Comparison of ENCODE assay signal across 13 mouse cellular contexts in genomic region chr6:94677448-94677847, GRCm38 (mm10). TPM values are rescaled to one million over a fixed set of nuclear protein-coding genes. Genes with fewer than 3 reads are reported as not detected.
DNase-seq lines count a peak whose midpoint lies in the region; ATAC-seq lines count a peak whose summit lies in the region.
"Had no signal": no experiment of that assay in that cellular context is flagged by ENCODE, and none has a peak within 500 bp of the region (broad histone marks: within the 10 kb centered on the region; RNA-seq: fewer than 3 reads in every experiment).

No protein-coding gene starts in this region.

- H3K4me2 ChIP-seq in heart, embryonic 12.5 days, result peak overlapping the region; percentile 27
- peak overlapping the region; percentile 23; the same call in 1 of the 2 replicates for H3K4me2 ChIP-seq in liver, embryonic 13.5 days
- peak overlapping the region; percentile 34 for H3K4me2 ChIP-seq in intestine, embryonic 14.5 days (ENCODE audit: low read length)
- H3K4me2 ChIP-seq in limb, embryonic 15.5 days, result peak overlapping the region; percentile 17
- H3K4me2 ChIP-seq: midbrain, embryonic 15.5 days had no signal

- intact Hi-C loops in heart, postnatal 14 days (cut with DNase I), result no loop called here

- no peak for DNase-seq in heart, postnatal 14 days
- no peak for DNase-seq in liver, embryonic 13.5 days
- DNase-seq in liver, result no peak
- DNase-seq in intestine, embryonic 14.5 days (ENCODE audit: low spot score), result no peak
- no peak for DNase-seq in urinary bladder, postnatal 14 days (ENCODE audit: low spot score)
- no peak for DNase-seq in thymus, postnatal 10 days (ENCODE audit: low spot score in 2 of 2)
- DNase-seq: adrenal gland, adult 8-10 months; gastrocnemius, postnatal 36 days; kidney, adult 11 months; lung, adult 2 months had no signal

- peaks cover 65% of the 10 kb centered on the region for H3K4me1 ChIP-seq in heart, embryonic 12.5 days (replicated peaks)
- peaks cover 34% of the 10 kb centered on the region for H3K4me1 ChIP-seq in liver, embryonic 13.5 days (replicated peaks)
- H3K4me1 ChIP-seq in intestine, embryonic 14.5 days (replicated peaks; ENCODE audit: control insufficient read depth, insufficient read depth, low read length), result peaks cover 81% of the 10 kb centered on the region
- peaks cover 69% of the 10 kb centered on the region for H3K4me1 ChIP-seq in limb, embryonic 15.5 days

- H3K27me3 ChIP-seq in heart, embryonic 12.5 days (replicated peaks), result no peaks in the 10 kb centered on the region
- H3K27me3 ChIP-seq in liver, embryonic 13.5 days, result peaks cover 35% of the 10 kb centered on the region; the same call in 1 of the 2 replicates
- no peaks in the 10 kb centered on the region for H3K27me3 ChIP-seq in intestine, embryonic 14.5 days (replicated peaks; ENCODE audit: control insufficient read depth, insufficient read depth, low read length)
- H3K27me3 ChIP-seq in limb, embryonic 15.5 days, result no peaks in the 10 kb centered on the region
- H3K27me3 ChIP-seq: midbrain, embryonic 15.5 days had no signal

- ATAC-seq in heart, embryonic 12.5 days (ENCODE audit: insufficient number of reproducible peaks, low FRiP score), result no peak
- ATAC-seq in liver, embryonic 13.5 days (ENCODE audit: low read depth), result no peak
- no peak for ATAC-seq in intestine, embryonic 14.5 days (replicated peaks; ENCODE audit: low FRiP score, low TSS enrichment, low read depth)
- peak; percentile 61 for ATAC-seq in limb, embryonic 15.5 days (ENCODE audit: insufficient number of reproducible peaks, low FRiP score, low TSS enrichment, low read depth)
- ATAC-seq: midbrain, embryonic 15.5 days had no signal

- H3K9me3 ChIP-seq in heart, embryonic 12.5 days (replicated peaks), result no peaks in the 10 kb centered on the region
- H3K9me3 ChIP-seq in liver, embryonic 13.5 days (replicated peaks), result no peaks in the 10 kb centered on the region
- H3K9me3 ChIP-seq in intestine, embryonic 14.5 days (ENCODE audit: control insufficient read depth, low read length), result no peaks in the 10 kb centered on the region
- H3K9me3 ChIP-seq in limb, embryonic 15.5 days, result no peaks in the 10 kb centered on the region
- H3K9me3 ChIP-seq: midbrain, embryonic 15.5 days had no signal

- H3K4me3 ChIP-seq in heart, embryonic 12.5 days, result no peak overlapping the region
- no peak overlapping the region for H3K4me3 ChIP-seq in liver, embryonic 13.5 days (replicated peaks)
- H3K4me3 ChIP-seq in intestine, embryonic 14.5 days (ENCODE audit: low read depth, low read length), result no peak overlapping the region
- H3K4me3 ChIP-seq in limb, embryonic 15.5 days, result no peak overlapping the region
- H3K4me3 ChIP-seq: midbrain, embryonic 15.5 days had no signal

- H3K27ac ChIP-seq in heart, embryonic 12.5 days (ENCODE audit: poor library complexity, severe bottlenecking), result no peak overlapping the region
- H3K27ac ChIP-seq in liver, embryonic 13.5 days, result no peak overlapping the region
- peak overlapping the region; percentile 65 for H3K27ac ChIP-seq in intestine, embryonic 14.5 days (ENCODE audit: low read depth)
- peak overlapping the region; percentile 65 for H3K27ac ChIP-seq in limb, embryonic 15.5 days
- H3K27ac ChIP-seq: midbrain, embryonic 15.5 days had no signal

- 59% methylated on average over 3 of the region's 3 CpGs for WGBS in heart, embryonic 12.5 days
- WGBS in liver, embryonic 13.5 days (ENCODE audit: insufficient replicate concordance), result 65% methylated on average over 3 of the region's 3 CpGs
- WGBS in intestine, embryonic 14.5 days, result 17% methylated on average over 3 of the region's 3 CpGs
- 15% methylated on average over 3 of the region's 3 CpGs for WGBS in limb, embryonic 15.5 days

- H3K9ac ChIP-seq in heart, embryonic 12.5 days, result no peak overlapping the region
- H3K9ac ChIP-seq in liver, embryonic 13.5 days, result no peak overlapping the region
- H3K9ac ChIP-seq in intestine, embryonic 14.5 days (ENCODE audit: low read length), result no peak overlapping the region
- H3K9ac ChIP-seq in limb, embryonic 15.5 days, result no peak overlapping the region; the same call in 1 of the 2 replicates
- H3K9ac ChIP-seq: midbrain, embryonic 15.5 days had no signal

- H3K36me3 ChIP-seq in heart, embryonic 12.5 days, result no peaks in the 10 kb centered on the region
- H3K36me3 ChIP-seq in liver, embryonic 13.5 days, result no peaks in the 10 kb centered on the region
- no peaks in the 10 kb centered on the region for H3K36me3 ChIP-seq in intestine, embryonic 14.5 days (ENCODE audit: control insufficient read depth, insufficient read depth, low read length)
- H3K36me3 ChIP-seq in limb, embryonic 15.5 days, result no peaks in the 10 kb centered on the region
- H3K36me3 ChIP-seq: midbrain, embryonic 15.5 days had no signal

RNA-seq across cellular contexts. Expression of gene Lrig1, which starts 22.5 kb away (rescaled TPM):
- polyA plus RNA-seq in heart, embryonic 12.5 days (2016; fragmentation: Nextera tagmentation; extraction: Ambion mirVana), result 14.6 and 16.5 TPM in 2 replicates
- total RNA-seq in heart, postnatal 14 days (2021), result 10 to 100 TPM; 37.8 to 38.6 TPM
- 1.5 and 1.6 TPM in 2 replicates for polyA plus RNA-seq in liver, embryonic 13.5 days (2015; fragmentation: Nextera tagmentation; extraction: Ambion mirVana)
- 32.8 and 35.2 TPM in 2 replicates for polyA plus RNA-seq in intestine, embryonic 14.5 days (2014; fragmentation: Nextera tagmentation; extraction: Ambion mirVana)
- 22.3 and 22.5 TPM in 2 replicates for polyA plus RNA-seq in limb, embryonic 15.5 days (2015; fragmentation: Nextera tagmentation; extraction: Ambion mirVana)

Comparison
In these comparisons a context has a peak if more than half of its experiments do, and no peak if none do; other contexts are left out.
1. H3K27ac ChIP-seq: peak in intestine, embryonic 14.5 days (single experiment) and limb, embryonic 15.5 days (single experiment); none in heart, embryonic 12.5 days (single experiment) and liver, embryonic 13.5 days (single experiment).
2. Peak in every context shown above with its lines, with median percentiles within 50 percentile points of each other: H3K4me2 ChIP-seq.